Mouse (Mus musculus): ENCODE measurements at regions not wholly inside any gene's neighbourhood (a gene's known extent, or its start where the extent isn't known, plus 50 kb on each side); places are given as distances from the start of the nearest gene placed in this dataset.

GRCm38 (mm10) chr2:50003866-50004265 is 62.4 kb upstream of the Lypd6 start:
- DNase-seq (ENCODE audit: low spot score in 2 of 2), result no peak

- DNase-seq (ENCODE audit: low spot score in 2 of 2), result no peak
Observed at GRCm38 (mm10) chr2:50004674-50005527, 61.3 kb upstream of the Lypd6 start.

GRCm38 (mm10) chr2:50008282-50008681 is 57.9 kb upstream of the Lypd6 start:
- DNase-seq (ENCODE audit: low spot score in 2 of 2), result no peak

- DNase-seq (ENCODE audit: low spot score in 2 of 2), result no peak
Observed at GRCm38 (mm10) chr2:50010409-50010808, 55.8 kb upstream of the Lypd6 start.

GRCm38 (mm10) chr2:50012303-50012702 is 53.9 kb upstream of the Lypd6 start:
- no peak for DNase-seq (ENCODE audit: low spot score in 2 of 2)

- DNase-seq (ENCODE audit: low spot score in 2 of 2), result peak; percentile 6 to 48
Observed at GRCm38 (mm10) chr2:50013248-50013647, 53.0 kb upstream of the Lypd6 start.

- no peak for DNase-seq (ENCODE audit: low spot score in 2 of 2)
Observed at GRCm38 (mm10) chr2:50013882-50014281, 52.3 kb upstream of the Lypd6 start.

- no peak for DNase-seq (ENCODE audit: low spot score in 2 of 2)
Observed at GRCm38 (mm10) chr2:50014683-50015082, 51.5 kb upstream of the Lypd6 start.
